Mouse (Mus musculus): ENCODE results near the gene 4931406P16Rik.

GRCm38 (mm10) chr7:34319957-34320356 is 6.6 kb upstream of the 4931406P16Rik start:
- no peak for TF ChIP-seq CTCF (IDR thresholded peaks at IDR 0.05; ENCODE audit: low read depth, low read length)
- no peak for TF ChIP-seq GATA1 (IDR thresholded peaks at IDR 0.05; ENCODE audit: borderline replicate concordance, low read length)
- no peak for TF ChIP-seq TAL1 (conservative IDR thresholded peaks at IDR 0.05; ENCODE audit: low read depth, low read length)
- no peak for TF ChIP-seq POLR2AphosphoS5 (IDR thresholded peaks at IDR 0.05; ENCODE audit: insufficient replicate concordance, low read depth, low read length)
- no peak for TF ChIP-seq GATA2 (IDR thresholded peaks at IDR 0.05; ENCODE audit: borderline replicate concordance, low read depth, low read length)
